Mouse (Mus musculus): ENCODE results near the gene Gnai1.

The Gnai1 gene

GRCm38 (mm10) chr5:18288079-18288478, 72.1 kb downstream of the Gnai1 start:
- no peak for DNase-seq (ENCODE audit: low read depth, low spot score)

GRCm38 (mm10) chr5:18282095-18282494, 78.1 kb downstream of the Gnai1 start:
- DNase-seq (ENCODE audit: low read depth, low spot score) = no peak

GRCm38 (mm10) chr5:18274352-18274940, 85.7 kb downstream of the Gnai1 start:
- no peak for DNase-seq (ENCODE audit: low read depth, low spot score)

DNA sequence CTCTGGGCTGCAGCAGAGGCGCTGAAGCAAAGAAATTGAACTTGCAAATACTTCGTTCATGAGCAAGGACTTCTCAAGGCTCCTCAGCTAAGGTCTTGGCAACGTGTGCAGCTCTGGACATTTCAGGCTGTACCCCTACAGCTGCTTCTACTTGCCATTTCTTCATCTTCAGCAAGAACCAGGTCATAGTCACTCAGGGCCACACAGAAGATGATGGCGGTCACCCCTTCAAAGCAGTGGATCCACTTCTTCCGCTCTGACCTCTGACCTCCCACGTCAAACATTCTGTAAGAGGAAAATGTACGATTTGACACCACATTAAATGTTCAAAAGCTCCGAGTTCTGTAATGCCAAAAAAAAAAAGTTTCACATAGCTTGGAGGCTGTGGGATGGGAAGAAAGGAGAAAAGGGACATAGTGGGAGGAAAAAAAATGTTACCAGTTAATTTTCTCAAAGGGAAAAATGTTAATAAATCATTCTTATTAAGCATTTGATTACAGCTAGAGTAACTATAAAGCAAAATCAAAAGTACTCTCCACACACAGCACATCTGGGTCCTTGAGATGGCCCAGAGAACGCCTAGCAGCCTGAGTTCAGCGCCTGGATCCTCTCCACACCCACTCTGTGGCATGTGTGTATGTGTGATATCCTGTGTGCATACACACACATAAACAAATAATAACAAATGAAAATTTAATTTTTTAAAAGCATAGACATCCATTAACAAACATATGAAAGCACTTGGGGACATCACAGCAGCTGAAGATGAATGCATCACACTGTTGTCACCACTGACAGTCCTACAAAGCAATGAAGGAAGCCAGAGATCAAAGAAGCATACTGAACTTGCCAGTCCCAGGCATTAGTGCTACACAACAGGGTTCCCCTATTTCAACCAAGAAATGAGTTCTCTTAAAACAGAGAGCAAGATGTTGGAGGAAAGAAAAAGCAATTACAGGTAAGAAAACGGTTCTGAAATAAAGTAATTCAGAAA, 86.6 kb downstream of the Gnai1 start:
- DNase-seq (ENCODE audit: low read depth, low spot score) = no peak

GRCm38 (mm10) chr5:18250379-18251017, 109.7 kb downstream of the Gnai1 start:
- no peak for DNase-seq (ENCODE audit: low read depth, low spot score)

- DNase-seq (ENCODE audit: low read depth, low spot score) = no peak
These were observed 111.0 kb downstream of the Gnai1 start for GRCm38 (mm10) chr5:18249132-18249531.

- DNase-seq (ENCODE audit: low read depth, low spot score) = no peak
These were observed 130.8 kb downstream of the Gnai1 start for GRCm38 (mm10) chr5:18229396-18229795.

- DNase-seq (ENCODE audit: low read depth, low spot score) = no peak
These were observed 131.3 kb downstream of the Gnai1 start for GRCm38 (mm10) chr5:18228866-18229265.

DNA sequence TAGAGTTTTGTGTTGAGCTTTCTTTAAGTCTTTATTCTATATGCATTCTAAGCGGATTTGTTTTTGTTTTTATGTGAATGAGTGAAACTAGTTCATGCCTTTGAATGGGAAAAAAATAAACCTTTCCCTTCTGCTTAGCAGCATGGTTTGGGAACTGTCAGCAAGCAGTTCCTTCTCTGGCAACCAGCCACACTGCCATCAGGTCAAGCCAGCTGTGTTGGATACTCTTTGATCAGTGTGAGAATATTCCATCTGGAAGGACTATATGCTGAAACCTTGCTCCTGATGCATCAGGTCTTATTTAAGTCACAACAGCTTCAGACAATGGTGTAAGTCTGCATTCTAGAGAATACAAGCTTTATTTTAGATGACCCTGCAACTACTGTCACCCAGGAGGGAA, 139.3 kb downstream of the Gnai1 start:
- DNase-seq (ENCODE audit: low read depth, low spot score) = no peak

- no peak for DNase-seq (ENCODE audit: low read depth, low spot score)
These were observed 141.9 kb downstream of the Gnai1 start for GRCm38 (mm10) chr5:18218292-18218691.

DNA sequence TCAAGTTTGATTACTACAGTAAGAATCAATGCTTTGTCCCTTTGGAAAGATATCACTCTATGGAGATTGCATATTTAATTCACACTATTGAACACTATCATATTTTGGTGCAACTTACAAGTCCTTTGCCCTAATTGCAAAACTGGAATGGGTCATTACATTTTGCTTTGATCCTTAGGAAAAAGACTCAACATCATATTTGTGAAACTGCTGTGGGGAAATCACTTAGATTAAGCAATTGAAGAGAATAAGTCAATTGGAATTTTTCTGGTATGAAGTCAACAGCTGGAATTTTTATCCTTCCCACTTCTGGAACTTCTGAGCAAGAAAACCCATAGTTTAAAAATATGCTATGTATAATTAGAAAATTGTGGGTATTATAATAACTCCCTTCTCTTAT, 142.3 kb downstream of the Gnai1 start:
- DNase-seq (ENCODE audit: low read depth, low spot score) = no peak
